Mouse (Mus musculus): ENCODE measurements around the gene Pttg1ip. TPM values are rescaled to one million over a fixed set of nuclear protein-coding genes. Genes with fewer than 3 reads are reported as not detected.

Gene Pttg1ip
- total RNA-seq, 1 experiment = 115 TPM

GRCm38 (mm10) chr10:77629970-77630369 lies 48.5 kb downstream of the Pttg1ip start:
- Histone ChIP-seq H3K4me3 (ENCODE audit: insufficient read depth in 1 of 2, low read depth in 1 of 2, low read length in 2 of 2, poor library complexity in 1 of 2, severe bottlenecking in 1 of 2) (no peak overlapping the region), H3K27ac (ENCODE audit: insufficient read depth, low read depth, low read length, poor library complexity, severe bottlenecking) (no peak overlapping the region), H3K4me1 (ENCODE audit: control insufficient read depth in 2 of 2, insufficient read depth in 2 of 2, low read length in 2 of 2, poor library complexity in 1 of 2) (peaks cover 0 to 8% of the 10 kb centered on the region in 2 experiments; a peak in 2 of 4 replicates), H3K9ac (ENCODE audit: insufficient read depth, low read depth, low read length, poor library complexity, severe bottlenecking) (no peak overlapping the region), H3K36me3 (ENCODE audit: control insufficient read depth, insufficient read depth, low read length, poor library complexity, severe bottlenecking) (peaks cover 18% of the 10 kb centered on the region), H3K9me3 (ENCODE audit: control insufficient read depth, insufficient read depth, low read depth, low read length) (no peaks in the 10 kb centered on the region)
- in situ Hi-C loops (cut with MboI; ENCODE audit: low sequenced_read_pairs in 2 of 2, unreplicated experiment in 2 of 2) = no loop called here
- no peak for DNase-seq (ENCODE audit: low read depth, low spot score)
- TF ChIP-seq ZNF384 (IDR thresholded peaks at IDR 0.05; ENCODE audit: low read depth, low read length) (no peak), MAFK (IDR thresholded peaks at IDR 0.05; ENCODE audit: insufficient read depth, low read depth, low read length) (no peak), HCFC1 (IDR thresholded peaks at IDR 0.05; ENCODE audit: borderline replicate concordance, insufficient read depth, low read length) (no peak), CHD2 (IDR thresholded peaks at IDR 0.05; ENCODE audit: low read depth, low read length) (no peak), ZC3H11A (IDR thresholded peaks at IDR 0.05; ENCODE audit: borderline replicate concordance, low read depth, low read length) (no peak)

GRCm38 (mm10) chr10:77634016-77634415 lies 52.5 kb downstream of the Pttg1ip start:
- no peak overlapping the region for H3K9ac ChIP-seq (ENCODE audit: insufficient read depth, low read depth, low read length, poor library complexity, severe bottlenecking)
- peaks cover 0 to under 1% of the 10 kb centered on the region in 2 experiments; a peak in 1 of 4 replicates for H3K4me1 ChIP-seq (ENCODE audit: control insufficient read depth in 2 of 2, insufficient read depth in 2 of 2, low read length in 2 of 2, poor library complexity in 1 of 2)
- TF ChIP-seq ZC3H11A (IDR thresholded peaks at IDR 0.05; ENCODE audit: borderline replicate concordance, low read depth, low read length) (no peak), ZNF384 (IDR thresholded peaks at IDR 0.05; ENCODE audit: low read depth, low read length) (no peak), CHD2 (IDR thresholded peaks at IDR 0.05; ENCODE audit: low read depth, low read length) (no peak)
- in situ Hi-C loops (cut with MboI; ENCODE audit: low sequenced_read_pairs in 2 of 2, unreplicated experiment in 2 of 2) = no loop called here
- DNase-seq (ENCODE audit: low read depth, low spot score) = no peak
- H3K4me3 ChIP-seq (ENCODE audit: insufficient read depth in 1 of 2, low read depth in 1 of 2, low read length in 2 of 2, poor library complexity in 1 of 2, severe bottlenecking in 1 of 2) = no peak overlapping the region
- H3K27ac ChIP-seq (ENCODE audit: insufficient read depth, low read depth, low read length, poor library complexity, severe bottlenecking) = no peak overlapping the region
- H3K36me3 ChIP-seq (ENCODE audit: control insufficient read depth, insufficient read depth, low read length, poor library complexity, severe bottlenecking) = peaks cover 28% of the 10 kb centered on the region
- no peaks in the 10 kb centered on the region for H3K9me3 ChIP-seq (ENCODE audit: control insufficient read depth, insufficient read depth, low read depth, low read length)

DNA sequence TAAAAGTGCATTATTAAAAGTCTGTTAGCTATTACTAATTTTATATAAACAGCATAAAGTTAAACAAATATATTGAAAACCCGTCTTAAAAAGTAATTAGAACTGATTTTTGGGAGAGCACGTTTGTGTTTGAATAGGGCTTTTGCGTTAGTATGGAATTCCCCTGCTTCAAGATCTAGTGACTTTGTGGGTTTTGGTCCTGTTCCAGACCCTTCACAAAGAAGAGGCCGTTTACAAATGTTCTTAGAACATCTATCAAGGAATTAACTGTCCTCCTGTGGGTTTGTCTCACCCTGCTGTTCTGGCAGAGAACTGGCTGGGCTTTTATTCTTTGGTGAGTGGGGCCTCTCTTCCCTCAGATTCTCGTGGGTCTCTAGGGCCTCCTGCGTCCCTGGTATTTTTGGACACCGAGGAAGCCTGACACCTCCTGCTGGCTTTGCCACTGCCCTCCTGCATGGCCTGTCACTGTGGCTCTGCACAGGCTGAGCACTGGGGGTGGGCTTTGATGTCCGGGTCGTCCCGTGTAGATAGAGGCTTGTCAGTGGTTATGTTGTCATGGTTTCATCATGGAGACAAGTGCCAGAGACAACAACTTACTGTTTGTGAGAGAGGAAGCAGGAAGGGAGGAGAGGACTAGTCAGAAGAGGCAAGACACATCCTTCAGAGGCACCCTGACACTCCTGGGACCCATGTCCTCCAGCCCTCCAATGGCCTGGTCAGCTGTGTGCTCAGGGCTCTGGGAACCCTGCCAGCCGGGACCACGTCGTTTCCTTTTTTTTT lies 53.1 kb downstream of the Pttg1ip start:
- peaks cover 28% of the 10 kb centered on the region for H3K36me3 ChIP-seq (ENCODE audit: control insufficient read depth, insufficient read depth, low read length, poor library complexity, severe bottlenecking)
- no peak for TF ChIP-seq CHD2 (IDR thresholded peaks at IDR 0.05; ENCODE audit: low read depth, low read length)
- TF ChIP-seq ZNF384 (IDR thresholded peaks at IDR 0.05; ENCODE audit: low read depth, low read length) = no peak
- no peak for TF ChIP-seq HCFC1 (IDR thresholded peaks at IDR 0.05; ENCODE audit: borderline replicate concordance, insufficient read depth, low read length)
- TF ChIP-seq MAFK (IDR thresholded peaks at IDR 0.05; ENCODE audit: insufficient read depth, low read depth, low read length) = no peak
- TF ChIP-seq ZC3H11A (IDR thresholded peaks at IDR 0.05; ENCODE audit: borderline replicate concordance, low read depth, low read length) = no peak
- H3K4me1 ChIP-seq (ENCODE audit: control insufficient read depth in 2 of 2, insufficient read depth in 2 of 2, low read length in 2 of 2, poor library complexity in 1 of 2) = no peaks in the 10 kb centered on the region
- H3K27ac ChIP-seq (ENCODE audit: insufficient read depth, low read depth, low read length, poor library complexity, severe bottlenecking) = no peak overlapping the region
- no peak overlapping the region for H3K4me3 ChIP-seq (ENCODE audit: insufficient read depth in 1 of 2, low read depth in 1 of 2, low read length in 2 of 2, poor library complexity in 1 of 2, severe bottlenecking in 1 of 2)
- H3K9ac ChIP-seq (ENCODE audit: insufficient read depth, low read depth, low read length, poor library complexity, severe bottlenecking) = no peak overlapping the region
- no peaks in the 10 kb centered on the region for H3K9me3 ChIP-seq (ENCODE audit: control insufficient read depth, insufficient read depth, low read depth, low read length)
- DNase-seq (ENCODE audit: low read depth, low spot score) = no peak
- in situ Hi-C loops (cut with MboI; ENCODE audit: low sequenced_read_pairs in 2 of 2, unreplicated experiment in 2 of 2) = no loop called here

DNA sequence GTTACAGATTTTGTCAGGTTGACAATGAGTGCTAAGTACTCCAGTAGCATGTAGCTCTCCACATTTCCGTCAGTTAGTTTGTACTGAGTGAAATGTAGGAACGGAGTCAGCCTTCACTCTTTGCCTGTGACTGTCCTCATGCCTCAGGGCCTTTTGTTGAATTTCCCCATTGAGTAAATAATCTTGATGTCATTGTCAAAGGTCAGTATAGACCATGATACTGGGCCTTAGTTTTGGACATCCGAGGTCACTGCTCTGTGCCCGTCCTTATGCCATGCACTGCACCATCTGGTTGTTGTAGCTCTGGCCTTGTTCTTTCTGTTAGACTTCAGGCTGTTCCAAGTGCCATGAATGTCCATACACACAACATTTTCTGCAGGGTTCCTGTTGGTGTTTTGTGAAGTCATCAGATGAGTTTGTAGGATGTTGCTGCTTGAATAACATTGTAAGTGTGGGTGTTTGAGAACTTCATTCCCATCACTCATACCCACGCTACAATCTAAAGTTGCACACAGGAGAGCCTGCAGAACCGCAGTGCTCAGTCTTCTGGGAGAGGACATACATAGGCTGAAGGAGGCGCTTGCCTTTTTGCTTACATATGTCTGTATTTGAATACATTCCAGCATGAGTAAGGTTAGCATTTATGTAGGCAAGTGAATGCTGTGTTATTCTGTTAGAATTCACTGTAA lies 54.9 kb downstream of the Pttg1ip start:
- Histone ChIP-seq H3K4me1 (ENCODE audit: control insufficient read depth in 2 of 2, insufficient read depth in 2 of 2, low read length in 2 of 2, poor library complexity in 1 of 2) (no peaks in the 10 kb centered on the region), H3K9me3 (ENCODE audit: control insufficient read depth, insufficient read depth, low read depth, low read length) (no peaks in the 10 kb centered on the region), H3K9ac (ENCODE audit: insufficient read depth, low read depth, low read length, poor library complexity, severe bottlenecking) (no peak overlapping the region), H3K36me3 (ENCODE audit: control insufficient read depth, insufficient read depth, low read length, poor library complexity, severe bottlenecking) (peaks cover 30% of the 10 kb centered on the region), H3K27ac (ENCODE audit: insufficient read depth, low read depth, low read length, poor library complexity, severe bottlenecking) (no peak overlapping the region), H3K4me3 (ENCODE audit: insufficient read depth in 1 of 2, low read depth in 1 of 2, low read length in 2 of 2, poor library complexity in 1 of 2, severe bottlenecking in 1 of 2) (no peak overlapping the region)
- DNase-seq (ENCODE audit: low read depth, low spot score) = no peak
- TF ChIP-seq CHD2 (IDR thresholded peaks at IDR 0.05; ENCODE audit: low read depth, low read length) (no peak), ZNF384 (IDR thresholded peaks at IDR 0.05; ENCODE audit: low read depth, low read length) (no peak), HCFC1 (IDR thresholded peaks at IDR 0.05; ENCODE audit: borderline replicate concordance, insufficient read depth, low read length) (no peak), MAFK (IDR thresholded peaks at IDR 0.05; ENCODE audit: insufficient read depth, low read depth, low read length) (no peak), ZC3H11A (IDR thresholded peaks at IDR 0.05; ENCODE audit: borderline replicate concordance, low read depth, low read length) (no peak)
- in situ Hi-C loops (cut with MboI; ENCODE audit: low sequenced_read_pairs in 2 of 2, unreplicated experiment in 2 of 2) = no loop called here
